Mouse (Mus musculus) midbrain, embryonic 16.5 days (tissue): ENCODE data around the gene Pwp2. TPM values are rescaled to one million over a fixed set of nuclear protein-coding genes. Genes with fewer than 3 reads are reported as not detected.
A peak's percentile ranks its signal among the peaks of the same experiment; 100 is the strongest.

ENCODE experiments used
- ATAC-seq: fragments of 200-750 bp; cut with Nextera tagmentation; 2 replicates; pipeline ENCODE4 v1.8.0; 2017; ENCODE audit warnings: moderate TSS enrichment
- H3K27ac ChIP-seq: fragments of 300-500 bp; sonication (generic); 2 replicates; pipeline ENCODE4 v1.5.1; 2014; ENCODE audit warnings: mild to moderate bottlenecking, low read length, mixed read lengths
- H3K27me3 ChIP-seq: fragments of 300-500 bp; sonication (generic); 2 replicates; pipeline ENCODE4 v1.6.1; 2014; ENCODE audit warnings: low read depth, low read length, mixed read lengths; ENCODE audit not compliant: control insufficient read depth, insufficient read depth
- H3K36me3 ChIP-seq: fragments of 300-500 bp; sonication (generic); 2 replicates; pipeline ENCODE4 v1.6.1; 2014; ENCODE audit warnings: mild to moderate bottlenecking, low read length, moderate library complexity, mixed read lengths; ENCODE audit not compliant: control insufficient read depth, insufficient read depth
- H3K4me1 ChIP-seq: fragments of 300-500 bp; sonication (generic); 2 replicates; pipeline ENCODE4 v1.6.1; 2014; ENCODE audit warnings: mild to moderate bottlenecking, low read length, mixed read lengths; ENCODE audit not compliant: control insufficient read depth, insufficient read depth
- H3K4me2 ChIP-seq: fragments of 300-500 bp; sonication (generic); 2 replicates; pipeline ENCODE4 v1.6.1; 2014; ENCODE audit warnings: mild to moderate bottlenecking, low read length, mixed read lengths
- H3K4me3 ChIP-seq: fragments of 300-500 bp; sonication (generic); 2 replicates; pipeline ENCODE4 v1.5.1; 2014; ENCODE audit warnings: low read depth, mild to moderate bottlenecking, low read length, moderate library complexity, mixed read lengths
- H3K9ac ChIP-seq: fragments of 300-500 bp; sonication (generic); 2 replicates; pipeline ENCODE4 v1.6.1; 2014; ENCODE audit warnings: low read depth, low read length, mixed read lengths
- H3K9me3 ChIP-seq: fragments of 300-500 bp; sonication (generic); replicated peaks from 2 replicates; pipeline ENCODE4 v1.6.1; 2014; ENCODE audit warnings: mild to moderate bottlenecking, low read length, mixed read lengths; ENCODE audit not compliant: control insufficient read depth, poor library complexity, severe bottlenecking
- WGBS: fragments of 180-500 bp; shearing (Covaris S2); extraction: QIAGEN DNeasy Blood & Tissue Kit; methylation state at CpG from one replicate; pipeline ENCODE4 v1.1.7; 2014; 5-methylcytosine and 5-hydroxymethylcytosine counted together
- polyA plus RNA-seq: library from polyadenylated mRNA; unstranded; fragments of >200 nt; fragmentation: Nextera tagmentation; extraction: Ambion mirVana; gene quantifications from 2 replicates; pipeline ENCODE4 v1.2.1, GENCODE M21; 2015

The Pwp2 gene
- polyA plus RNA-seq, 1 experiment from 2014 or later: 19.0 TPM

DNA sequence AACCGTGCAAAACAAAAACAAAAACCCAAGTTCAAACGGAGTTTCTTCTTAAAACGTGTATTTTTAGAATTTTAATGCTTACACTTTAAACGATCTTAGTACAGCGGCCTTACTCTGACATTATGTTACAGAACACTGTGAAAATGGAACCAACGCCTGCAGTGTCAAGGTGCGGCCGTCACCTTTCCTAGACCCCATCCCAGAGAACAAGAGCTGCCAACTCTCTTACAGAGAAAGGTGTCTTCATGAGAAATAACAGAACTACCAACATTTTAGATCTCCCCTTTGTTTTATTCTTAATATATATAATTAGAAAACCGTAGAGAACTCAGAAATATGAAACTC lies 404 bp upstream of the Pwp2 start:
- Histone ChIP-seq H3K9me3 (no peaks in the 10 kb centered on the region), H3K36me3 (peaks cover 31% of the 10 kb centered on the region), H3K4me2 (peak overlapping the region; percentile 95), H3K9ac (peak overlapping the region; percentile 42), H3K27ac (peak overlapping the region; percentile 44), H3K4me1 (peaks cover 6% of the 10 kb centered on the region), H3K27me3 (no peaks in the 10 kb centered on the region), H3K4me3 (peak overlapping the region; percentile 66)
- ATAC-seq: peak; percentile 49
- WGBS: 23% methylated on average over 9 of the region's 9 CpGs

DNA sequence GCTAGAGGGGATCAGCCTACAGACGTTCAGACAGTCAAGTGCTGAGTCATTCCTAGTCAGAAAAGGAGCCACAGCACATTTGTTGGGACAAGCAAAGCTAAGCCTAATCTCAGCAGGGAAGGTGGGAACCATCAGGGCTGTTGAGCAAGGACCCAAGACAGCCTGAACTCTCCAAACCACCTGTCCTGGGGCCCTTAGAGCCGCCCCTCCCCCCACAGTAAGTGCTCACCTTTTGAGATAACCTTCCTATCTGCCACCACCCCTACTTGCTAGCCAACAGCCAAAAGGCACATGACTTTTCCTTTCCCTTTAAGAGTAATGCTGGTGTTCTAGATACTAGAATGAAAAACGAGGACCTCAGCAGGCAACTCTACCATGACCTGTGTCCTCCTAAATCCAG lies 1.4 kb downstream of the Pwp2 start:
- WGBS: 87% methylated on average over 3 of the region's 3 CpGs
- no peaks in the 10 kb centered on the region for H3K27me3 ChIP-seq
- H3K4me1 ChIP-seq: peaks cover 6% of the 10 kb centered on the region
- H3K27ac ChIP-seq: no peak overlapping the region
- no peak overlapping the region for H3K4me3 ChIP-seq
- no peak overlapping the region; the same call in 1 of the 2 replicates for H3K4me2 ChIP-seq
- no peak overlapping the region for H3K9ac ChIP-seq
- no peaks in the 10 kb centered on the region for H3K9me3 ChIP-seq
- peaks cover 36% of the 10 kb centered on the region for H3K36me3 ChIP-seq
- no peak for ATAC-seq

DNA sequence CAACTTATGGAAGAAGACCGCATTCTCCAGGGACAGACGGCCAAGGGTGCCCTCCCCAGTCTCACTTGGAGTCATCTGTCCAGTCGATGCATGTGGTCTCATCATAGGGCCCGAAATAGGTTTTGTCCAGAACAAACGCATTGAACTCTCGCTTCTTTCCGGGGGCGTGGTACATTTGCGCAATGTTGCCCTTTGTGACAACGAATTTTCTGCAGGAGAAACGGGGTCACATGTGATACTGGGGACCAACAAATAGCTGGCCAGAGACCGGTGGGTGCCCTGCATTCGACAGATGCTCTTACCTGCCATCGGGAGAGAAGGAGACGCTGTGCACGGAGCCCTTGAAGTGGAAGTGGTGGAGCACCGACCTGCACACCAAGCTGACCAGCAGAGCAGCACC lies 2.6 kb downstream of the Pwp2 start:
- Histone ChIP-seq H3K4me3 (no peak overlapping the region), H3K36me3 (peaks cover 38% of the 10 kb centered on the region), H3K4me2 (no peak overlapping the region), H3K9ac (no peak overlapping the region), H3K27ac (no peak overlapping the region), H3K27me3 (no peaks in the 10 kb centered on the region), H3K9me3 (no peaks in the 10 kb centered on the region), H3K4me1 (peaks cover 6% of the 10 kb centered on the region)
- 95% methylated on average over 17 of the region's 17 CpGs for WGBS
- no peak for ATAC-seq

DNA sequence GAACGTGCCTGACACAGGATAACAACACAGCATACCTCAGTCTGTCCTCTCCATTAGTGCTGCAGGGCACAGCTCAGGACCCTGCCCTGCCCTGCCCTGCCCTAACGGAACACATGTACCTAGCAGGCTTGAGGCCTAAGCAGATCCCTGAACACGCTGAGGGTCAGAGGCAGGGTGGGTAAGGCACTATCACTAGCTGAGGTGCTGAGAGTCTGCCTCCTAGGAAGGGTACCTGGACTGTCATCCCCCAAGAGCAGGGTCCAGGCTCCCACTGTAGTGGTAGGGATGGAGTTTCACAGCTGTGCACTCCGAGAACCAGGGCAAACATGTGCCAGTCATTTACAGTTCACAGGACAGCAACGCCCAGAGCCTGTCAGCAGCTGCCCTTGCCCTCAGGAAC lies 10.5 kb downstream of the Pwp2 start:
- peaks cover 64% of the 10 kb centered on the region for H3K36me3 ChIP-seq
- WGBS: 95% methylated on average over 5 of the region's 5 CpGs
- H3K9ac ChIP-seq: no peak overlapping the region
- peaks cover 7% of the 10 kb centered on the region; the same call in 1 of the 2 replicates for H3K4me1 ChIP-seq
- no peak overlapping the region for H3K4me2 ChIP-seq
- ATAC-seq: no peak
- H3K4me3 ChIP-seq: no peak overlapping the region
- no peaks in the 10 kb centered on the region for H3K9me3 ChIP-seq
- H3K27me3 ChIP-seq: no peaks in the 10 kb centered on the region
- H3K27ac ChIP-seq: no peak overlapping the region

DNA sequence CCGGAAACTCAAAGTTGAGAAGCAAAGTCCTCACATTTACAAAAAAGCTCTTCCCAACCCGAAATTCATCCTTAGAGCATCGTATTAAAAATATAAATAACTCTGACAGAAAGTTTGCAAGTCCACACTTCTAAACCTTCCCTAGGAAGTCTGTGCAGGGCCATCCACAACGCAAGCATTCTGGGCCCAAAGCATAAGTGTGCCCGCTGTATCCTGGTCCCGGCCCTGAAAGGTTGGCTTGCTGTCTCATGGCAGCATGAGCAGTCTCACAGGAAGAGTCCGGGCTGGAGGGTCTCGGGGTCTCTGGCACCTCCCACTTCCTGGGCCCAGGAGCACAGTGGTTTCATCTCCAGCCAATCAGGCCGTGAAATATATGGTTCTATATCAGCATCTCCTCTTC lies 13.4 kb downstream of the Pwp2 start:
- H3K9ac ChIP-seq: no peak overlapping the region
- peaks cover 17% of the 10 kb centered on the region for H3K4me1 ChIP-seq
- no peak for ATAC-seq
- no peaks in the 10 kb centered on the region for H3K27me3 ChIP-seq
- H3K36me3 ChIP-seq: peaks cover 44% of the 10 kb centered on the region
- H3K4me3 ChIP-seq: no peak overlapping the region
- H3K9me3 ChIP-seq: no peaks in the 10 kb centered on the region
- no peak overlapping the region for H3K4me2 ChIP-seq
- WGBS: 94% methylated on average over 9 of the region's 9 CpGs
- no peak overlapping the region for H3K27ac ChIP-seq

DNA sequence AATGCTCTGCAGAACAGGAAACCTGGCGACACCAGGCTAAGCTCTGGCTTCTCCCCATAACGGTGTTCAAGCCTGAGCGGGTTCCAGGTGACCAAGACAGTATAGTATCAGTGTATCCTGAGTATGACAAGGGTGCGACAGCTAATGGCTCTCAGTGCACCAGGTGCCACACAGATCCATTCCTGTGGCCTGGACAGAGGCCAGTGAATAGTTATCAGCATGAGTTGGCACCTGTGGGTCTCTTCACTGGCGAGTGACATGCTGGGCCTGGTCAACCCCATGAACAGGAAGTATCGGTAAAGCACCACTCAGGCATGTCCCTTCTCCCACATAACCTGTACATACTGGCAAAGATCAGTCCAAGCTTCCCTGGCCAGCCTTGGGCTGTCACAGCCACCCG lies 13.9 kb downstream of the Pwp2 start:
- Histone ChIP-seq H3K9ac (no peak overlapping the region), H3K27ac (no peak overlapping the region), H3K36me3 (peaks cover 40% of the 10 kb centered on the region), H3K4me2 (no peak overlapping the region), H3K9me3 (no peaks in the 10 kb centered on the region), H3K4me1 (peaks cover 17% of the 10 kb centered on the region), H3K4me3 (no peak overlapping the region), H3K27me3 (no peaks in the 10 kb centered on the region)
- no peak for ATAC-seq
- 94% methylated on average over 7 of the region's 7 CpGs for WGBS

DNA sequence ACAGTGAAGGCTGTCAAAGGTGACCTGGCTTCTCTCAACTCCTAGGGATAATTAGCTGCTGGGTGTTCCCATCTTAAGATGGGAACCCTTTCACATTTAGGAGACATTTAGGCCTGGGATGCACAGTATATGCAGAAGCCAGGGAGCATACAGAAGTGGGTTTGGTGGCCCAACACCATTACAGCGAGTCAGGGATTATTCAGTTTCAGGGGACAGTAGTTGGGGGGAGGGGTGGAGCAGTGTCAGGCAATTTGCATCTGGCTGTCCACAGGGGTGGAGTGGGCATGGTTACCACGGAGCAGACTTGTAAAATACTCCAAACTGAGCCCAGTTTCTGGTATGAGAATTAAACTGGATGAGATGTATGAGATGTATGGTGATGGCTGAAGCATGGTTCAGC lies 14.5 kb downstream of the Pwp2 start:
- Histone ChIP-seq H3K36me3 (peaks cover 41% of the 10 kb centered on the region), H3K4me2 (peak overlapping the region; percentile 83), H3K9ac (peak overlapping the region; percentile 66), H3K4me3 (peak overlapping the region; percentile 78; the same call in 1 of the 2 replicates), H3K27ac (peak overlapping the region; percentile 77), H3K4me1 (peaks cover 17% of the 10 kb centered on the region), H3K9me3 (no peaks in the 10 kb centered on the region), H3K27me3 (no peaks in the 10 kb centered on the region)
- peak; percentile 2; the same call in 1 of the 2 replicates for ATAC-seq
- WGBS: 56% methylated on average over 2 of the region's 2 CpGs

DNA sequence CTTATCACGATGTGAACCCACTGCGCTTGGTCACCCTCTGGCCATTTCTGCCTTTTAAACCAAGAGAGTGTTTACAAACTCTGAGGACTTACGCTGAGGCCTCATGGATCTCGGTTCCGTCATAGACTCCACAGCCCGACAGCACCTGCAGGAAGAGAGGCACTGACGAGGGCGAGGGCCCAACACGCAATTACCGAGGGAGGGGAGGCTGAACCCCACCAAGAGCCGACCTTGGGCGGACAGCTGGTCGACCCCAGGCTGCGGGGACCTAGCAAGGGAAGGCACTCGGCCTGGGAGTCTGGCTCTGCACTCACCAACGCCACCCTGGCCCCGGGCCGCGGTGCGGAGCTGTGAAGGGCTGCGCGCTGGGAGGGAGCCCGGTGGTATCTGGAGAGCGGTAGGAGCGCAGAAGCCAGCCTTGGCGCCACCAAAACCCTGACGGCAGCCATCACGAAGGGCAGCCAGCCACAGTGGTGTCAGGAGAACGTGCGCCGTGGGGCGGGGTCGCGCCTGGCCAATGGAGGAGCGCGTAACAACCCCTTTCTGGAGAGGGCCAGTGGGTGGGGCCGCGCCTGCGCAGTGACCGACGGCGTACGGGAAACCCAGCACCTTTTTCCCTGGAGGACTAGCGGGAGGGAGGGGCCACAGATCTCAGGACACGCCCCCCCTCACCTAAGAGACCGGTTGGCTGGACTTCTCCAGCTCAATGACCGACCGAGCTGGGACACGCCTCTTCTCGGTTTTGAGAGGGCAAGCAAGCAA lies 15.5 kb downstream of the Pwp2 start, which contains the start of gene D10Jhu81e:
TSS of gene D10Jhu81e (minus strand) at position 502 of the 762 bp plus-strand sequence.
- H3K27me3 ChIP-seq: no peaks in the 10 kb centered on the region
- peaks cover 39% of the 10 kb centered on the region for H3K36me3 ChIP-seq
- peak within 1 kb of the TSS; percentile 83 for H3K4me2 ChIP-seq
- ATAC-seq: peak; percentile 97
- WGBS: 2% methylated on average over 49 of the region's 50 CpGs
- peak within 1 kb of the TSS; percentile 78 for H3K4me3 ChIP-seq
- no peaks in the 10 kb centered on the region for H3K9me3 ChIP-seq
- H3K9ac ChIP-seq: peak within 1 kb of the TSS; percentile 85
- peaks cover 17% of the 10 kb centered on the region for H3K4me1 ChIP-seq
- peak within 1 kb of the TSS; percentile 81 for H3K27ac ChIP-seq

DNA sequence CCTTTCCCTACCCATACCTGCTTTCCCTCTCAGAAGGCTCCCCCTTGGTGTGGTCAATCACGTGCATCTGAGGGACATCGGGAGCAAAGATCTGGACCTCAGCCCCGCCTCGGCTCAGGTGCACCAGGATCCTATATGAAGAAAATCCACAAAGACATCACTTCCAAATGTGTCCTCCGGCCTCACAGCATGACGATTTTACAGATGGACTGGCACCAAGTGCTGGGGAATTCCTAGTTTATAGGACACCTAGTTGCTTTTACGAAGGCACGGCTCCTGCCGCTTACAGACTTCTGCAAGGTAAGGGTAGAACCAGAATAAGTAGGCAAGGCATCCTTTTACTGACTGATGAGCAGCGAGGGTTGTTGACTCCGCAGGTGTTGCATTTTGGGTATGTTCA lies 16.2 kb downstream of the Pwp2 start:
- 88% methylated on average over 11 of the region's 11 CpGs for WGBS
- no peaks in the 10 kb centered on the region for H3K27me3 ChIP-seq
- ATAC-seq: no peak
- H3K9ac ChIP-seq: peak overlapping the region; percentile 85
- H3K4me3 ChIP-seq: peak overlapping the region; percentile 78
- no peaks in the 10 kb centered on the region for H3K9me3 ChIP-seq
- H3K4me1 ChIP-seq: peaks cover 17% of the 10 kb centered on the region
- H3K36me3 ChIP-seq: peaks cover 34% of the 10 kb centered on the region
- H3K27ac ChIP-seq: no peak overlapping the region
- H3K4me2 ChIP-seq: peak overlapping the region; percentile 83
